Mouse (Mus musculus) limb, embryonic 14.5 days (tissue): ENCODE measurements around the gene Casp2. TPM values are rescaled to one million over a fixed set of nuclear protein-coding genes. Genes with fewer than 3 reads are reported as not detected.
A peak's percentile ranks its signal among the peaks of the same experiment; 100 is the strongest.

Experiments
- ATAC-seq: fragments of 200-750 bp; cut with Nextera tagmentation; 2 replicates; pipeline ENCODE4 v1.8.0; 2017; ENCODE audit warnings: low read depth, moderate number of reproducible peaks, moderate TSS enrichment; ENCODE audit not compliant: low FRiP score
- DNase-seq: peaks from one replicate; pipeline ENCODE4 v3.0.0-alpha.2; 2015; ENCODE audit warnings: low spot score
- H3K27ac ChIP-seq: fragments of 300-500 bp; sonication (generic); replicated peaks from 2 replicates; pipeline ENCODE4 v1.5.1; 2014; ENCODE audit warnings: low read depth, mild to moderate bottlenecking, low read length, moderate library complexity, mixed read lengths
- H3K27me3 ChIP-seq: fragments of 300-500 bp; sonication (generic); 2 replicates; pipeline ENCODE4 v1.6.1; 2014; ENCODE audit warnings: low read length, mixed read lengths; ENCODE audit not compliant: control insufficient read depth, insufficient read depth
- H3K36me3 ChIP-seq: fragments of 300-500 bp; sonication (generic); 2 replicates; pipeline ENCODE4 v1.6.1; 2014; ENCODE audit warnings: mild to moderate bottlenecking, low read length, moderate library complexity, mixed read lengths; ENCODE audit not compliant: control insufficient read depth, insufficient read depth
- H3K4me1 ChIP-seq: fragments of 300-500 bp; sonication (generic); 2 replicates; pipeline ENCODE4 v1.6.1; 2014; ENCODE audit warnings: antibody characterized with exemption, low read length, mixed read lengths; ENCODE audit not compliant: control insufficient read depth, insufficient read depth
- H3K4me2 ChIP-seq: fragments of 300-500 bp; sonication (generic); replicated peaks from 2 replicates; pipeline ENCODE4 v1.6.1; 2014; ENCODE audit warnings: low read depth, mild to moderate bottlenecking, low read length, moderate library complexity; ENCODE audit not compliant: severe bottlenecking
- H3K4me3 ChIP-seq: fragments of 300-500 bp; sonication (generic); replicated peaks from 2 replicates; pipeline ENCODE4 v1.5.1; 2014; ENCODE audit warnings: low read length
- H3K9ac ChIP-seq: fragments of 300-500 bp; sonication (generic); 2 replicates; pipeline ENCODE4 v1.6.1; 2014; ENCODE audit warnings: mild to moderate bottlenecking, low read depth, low read length, moderate library complexity; ENCODE audit not compliant: severe bottlenecking
- H3K9me3 ChIP-seq: fragments of 300-500 bp; sonication (generic); 2 replicates; pipeline ENCODE4 v1.6.1; 2016; ENCODE audit warnings: low read length; ENCODE audit not compliant: control insufficient read depth
- POLR2A ChIP-seq: fragments of 200-500 bp; IDR thresholded peaks from 2 replicates; pipeline ENCODE4 v1.8.0; 2012; ENCODE audit warnings: inconsistent platforms, mild to moderate bottlenecking, moderate library complexity, borderline replicate concordance; ENCODE audit not compliant: insufficient read depth, insufficient read length; ENCODE audit errors: extremely low read depth
- WGBS: fragments of 180-500 bp; shearing (Covaris S2); extraction: QIAGEN DNeasy Blood & Tissue Kit; methylation state at CpG from one replicate; pipeline ENCODE4 v1.1.7; 2014; 5-methylcytosine and 5-hydroxymethylcytosine counted together
- polyA plus RNA-seq, 2 experiments: library from polyadenylated mRNA; depleted of rRNA in 1 of 2; stranded (reverse) in 1 of 2; unstranded in 1 of 2; fragments of >200 nt; fragmentation: Nextera tagmentation in 1 of 2; extraction: Ambion mirVana in 1 of 2; gene quantifications; 2 replicates each; pipeline versions ENCODE4 v1.2.1 to v1.2.3; 2012 to 2014

The Casp2 gene
- 78.1 and 102 TPM in 2 replicates for polyA plus RNA-seq (2012; rRNA removed)
- 53.3 and 54.9 TPM in 2 replicates for polyA plus RNA-seq (2014; fragmentation: Nextera tagmentation; extraction: Ambion mirVana)

- no peaks in the 10 kb centered on the region for H3K9me3 ChIP-seq
- peak within 1 kb of the TSS; percentile 74 for H3K4me2 ChIP-seq
- peak within 1 kb of the TSS; percentile 72 for H3K4me3 ChIP-seq
- peaks cover 25% of the 10 kb centered on the region for H3K36me3 ChIP-seq
- no peak for TF ChIP-seq POLR2A
- peak within 1 kb of the TSS; percentile 88 for H3K9ac ChIP-seq
- H3K27ac ChIP-seq = peak within 1 kb of the TSS; percentile 85
- peaks cover 8% of the 10 kb centered on the region for H3K4me1 ChIP-seq
- DNase-seq (peak; percentile 100), ATAC-seq (peak; percentile 99)
- no peaks in the 10 kb centered on the region for H3K27me3 ChIP-seq
- under 1% methylated on average over 50 of the region's 51 CpGs for WGBS
These were observed at the start of gene Casp2 for GRCm38 (mm10) chr6:42264626-42265312. TSS of gene Casp2 (plus strand) at chr6:42264985.

GRCm38 (mm10) chr6:42215028-42215427, 49.8 kb upstream of the Casp2 start, which contains the start of gene Tas2r144:
TSS of gene Tas2r144 (plus strand) at chr6:42215328.
- Histone ChIP-seq H3K9me3 (no peaks in the 10 kb centered on the region), H3K27me3 (no peaks in the 10 kb centered on the region), H3K9ac (no peak within 1 kb of the TSS), H3K4me2 (no peak within 1 kb of the TSS), H3K36me3 (no peaks in the 10 kb centered on the region), H3K27ac (no peak within 1 kb of the TSS), H3K4me1 (no peaks in the 10 kb centered on the region), H3K4me3 (no peak within 1 kb of the TSS)
- TF ChIP-seq POLR2A = no peak
- ATAC-seq = no peak
- WGBS = 95% methylated on average over 2 of the region's 2 CpGs
- no peak for DNase-seq

GRCm38 (mm10) chr6:42222286-42222685, 42.5 kb upstream of the Casp2 start:
- no peaks in the 10 kb centered on the region for H3K9me3 ChIP-seq
- H3K27ac ChIP-seq = no peak overlapping the region
- H3K36me3 ChIP-seq = no peaks in the 10 kb centered on the region
- WGBS = 71% methylated on average over 3 of the region's 3 CpGs
- ATAC-seq (no peak), DNase-seq (no peak)
- H3K27me3 ChIP-seq = no peaks in the 10 kb centered on the region
- no peak overlapping the region for H3K4me2 ChIP-seq
- H3K4me3 ChIP-seq = no peak overlapping the region
- H3K9ac ChIP-seq = no peak overlapping the region
- no peak for TF ChIP-seq POLR2A
- H3K4me1 ChIP-seq = no peaks in the 10 kb centered on the region

- DNase-seq = no peak
- WGBS = 75% methylated on average over 4 of the region's 4 CpGs
- Histone ChIP-seq H3K4me3 (no peak overlapping the region), H3K27ac (no peak overlapping the region), H3K36me3 (no peaks in the 10 kb centered on the region), H3K27me3 (no peaks in the 10 kb centered on the region), H3K4me2 (no peak overlapping the region), H3K4me1 (no peaks in the 10 kb centered on the region), H3K9me3 (no peaks in the 10 kb centered on the region), H3K9ac (no peak overlapping the region)
- no peak for ATAC-seq
- TF ChIP-seq POLR2A = no peak
These were observed 39.7 kb upstream of the Casp2 start for GRCm38 (mm10) chr6:42225046-42225445.

GRCm38 (mm10) chr6:42227240-42228101, 37.3 kb upstream of the Casp2 start:
- Histone ChIP-seq H3K36me3 (no peaks in the 10 kb centered on the region), H3K9ac (no peak overlapping the region), H3K9me3 (no peaks in the 10 kb centered on the region), H3K4me3 (no peak overlapping the region), H3K27ac (no peak overlapping the region), H3K4me1 (no peaks in the 10 kb centered on the region), H3K4me2 (no peak overlapping the region), H3K27me3 (no peaks in the 10 kb centered on the region)
- no peak for TF ChIP-seq POLR2A
- peak; percentile 83 for DNase-seq
- WGBS = 29% methylated on average over 17 of the region's 17 CpGs
- peak; percentile 53; the same call in 1 of the 2 replicates for ATAC-seq
